Mouse (Mus musculus) kidney, postnatal 0 days (tissue): ENCODE measurements around the gene Ndufaf1. TPM values are rescaled to one million over a fixed set of nuclear protein-coding genes. Genes with fewer than 3 reads are reported as not detected.
A peak's percentile ranks its signal among the peaks of the same experiment; 100 is the strongest.
"Not testable (repeated sequence)": the region's sequence is repeated elsewhere in the genome, so short reads cannot be mapped to it uniquely, and the experiment has no call there.

Experiments
- ATAC-seq: fragments of 200-750 bp; cut with Nextera tagmentation; replicated peaks from 2 replicates; pipeline ENCODE4 v1.8.0; 2017; ENCODE audit warnings: low read depth, moderate number of reproducible peaks, moderate TSS enrichment, moderate library complexity; ENCODE audit not compliant: low FRiP score
- DNase-seq: peaks from one replicate; pipeline ENCODE4 v3.0.0-alpha.2; 2016; ENCODE audit warnings: low spot score
- H3K27ac ChIP-seq: fragments of 300-500 bp; sonication (generic); 2 replicates; pipeline ENCODE4 v1.5.1; 2014; ENCODE audit warnings: mild to moderate bottlenecking
- H3K27me3 ChIP-seq: fragments of 300-500 bp; sonication (generic); 2 replicates; pipeline ENCODE4 v1.6.1; 2014; ENCODE audit warnings: low read length, mixed read lengths; ENCODE audit not compliant: insufficient read depth
- H3K36me3 ChIP-seq: fragments of 300-500 bp; sonication (generic); 2 replicates; pipeline ENCODE4 v1.6.1; 2014; ENCODE audit warnings: low read length, mixed read lengths; ENCODE audit not compliant: insufficient read depth
- H3K4me1 ChIP-seq: fragments of 300-500 bp; sonication (generic); replicated peaks from 2 replicates; pipeline ENCODE4 v1.6.1; 2014; ENCODE audit warnings: antibody characterized with exemption, low read length, mixed read lengths; ENCODE audit not compliant: insufficient read depth
- H3K4me2 ChIP-seq: fragments of 300-500 bp; sonication (generic); 2 replicates; pipeline ENCODE4 v1.6.1; 2014; ENCODE audit warnings: mild to moderate bottlenecking, low read length, moderate library complexity, mixed read lengths
- H3K4me3 ChIP-seq: fragments of 300-500 bp; sonication (generic); replicated peaks from 2 replicates; pipeline ENCODE4 v1.5.1; 2014; ENCODE audit warnings: low read depth, low read length
- H3K9ac ChIP-seq: fragments of 300-500 bp; sonication (generic); 2 replicates; pipeline ENCODE4 v1.6.1; 2014; ENCODE audit warnings: low read depth, low read length
- H3K9me3 ChIP-seq: fragments of 300-500 bp; sonication (generic); replicated peaks from 2 replicates; pipeline ENCODE4 v1.6.1; 2016; ENCODE audit warnings: low read length, inconsistent platforms, mixed read lengths
- CTCF ChIP-seq: IDR thresholded peaks from 2 replicates; pipeline ENCODE4 v1.5.1; 2016; ENCODE audit warnings: antibody characterized with exemption, low read depth, mild to moderate bottlenecking, moderate library complexity
- WGBS: fragments of 180-500 bp; shearing (Covaris S2); extraction: QIAGEN DNeasy Blood & Tissue Kit; methylation state at CpG from one replicate; pipeline ENCODE4 v1.1.7; 2014; 5-methylcytosine and 5-hydroxymethylcytosine counted together
- polyA plus RNA-seq: library from polyadenylated mRNA; unstranded; fragments of >200 nt; fragmentation: Nextera tagmentation; extraction: Ambion mirVana; gene quantifications from 2 replicates; pipeline ENCODE4 v1.2.1, GENCODE M21; 2015

Ndufaf1 gene
- polyA plus RNA-seq, 1 experiment from 2014 or later, result 50.0 TPM

DNA sequence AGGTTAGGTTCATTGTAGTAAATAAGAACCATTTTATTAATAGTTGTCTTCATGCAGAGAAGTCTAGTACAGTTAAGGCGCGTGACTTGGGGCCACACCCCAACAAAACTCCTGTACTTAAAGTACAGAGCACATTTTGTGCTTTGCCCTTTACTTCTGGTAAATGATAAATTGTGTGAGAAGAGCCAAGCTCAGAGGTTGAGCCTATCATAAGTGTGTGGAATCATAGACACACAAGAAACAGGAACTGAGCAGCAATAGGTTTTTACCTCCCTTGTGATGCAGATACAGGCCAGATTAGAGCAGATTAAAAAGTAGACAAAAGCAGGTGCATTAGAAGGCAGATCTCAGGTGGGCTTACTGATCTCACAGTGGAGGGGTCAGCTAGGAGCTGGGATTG, 41.3 kb downstream of the Ndufaf1 start:
- no peak for DNase-seq
- no peaks in the 10 kb centered on the region for H3K9me3 ChIP-seq
- no peak overlapping the region for H3K9ac ChIP-seq
- H3K4me2 ChIP-seq, result no peak overlapping the region
- no peak for ATAC-seq
- H3K36me3 ChIP-seq, result no peaks in the 10 kb centered on the region
- no peaks in the 10 kb centered on the region; the same call in 1 of the 2 replicates for H3K4me1 ChIP-seq
- no peak for TF ChIP-seq CTCF
- no peak overlapping the region for H3K27ac ChIP-seq
- no peaks in the 10 kb centered on the region for H3K27me3 ChIP-seq
- no peak overlapping the region for H3K4me3 ChIP-seq
- WGBS, result 96% methylated on average over 2 of the region's 2 CpGs

DNA sequence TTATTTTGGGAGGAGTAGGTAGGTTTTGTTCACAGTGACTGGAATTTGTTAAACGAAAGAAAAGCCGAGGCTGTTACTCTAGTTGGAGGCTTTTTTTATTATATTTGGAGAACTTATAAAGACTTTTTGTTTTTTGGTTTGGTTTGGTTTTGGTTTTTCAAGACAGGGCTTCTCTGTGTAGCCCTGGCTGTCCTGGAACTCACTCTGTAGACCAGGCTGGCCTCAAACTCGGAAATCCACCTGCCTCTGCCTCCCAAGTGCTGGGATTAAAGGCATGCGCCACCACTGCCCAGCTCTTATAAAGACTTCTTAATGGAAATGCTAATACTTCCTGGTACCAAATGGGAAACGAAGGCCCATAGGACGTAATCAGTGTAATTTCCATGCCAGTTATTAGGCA, 43.6 kb downstream of the Ndufaf1 start:
- H3K27ac ChIP-seq, H3K27me3 ChIP-seq, H3K9me3 ChIP-seq, H3K36me3 ChIP-seq, ATAC-seq, DNase-seq, H3K4me1 ChIP-seq: not testable (repeated sequence)
- Histone ChIP-seq H3K4me2 (peak overlapping the region; percentile 75), H3K4me3 (peak overlapping the region; percentile 82), H3K9ac (peak overlapping the region; percentile 62)
- 10% methylated on average over 6 of the region's 6 CpGs for WGBS

DNA sequence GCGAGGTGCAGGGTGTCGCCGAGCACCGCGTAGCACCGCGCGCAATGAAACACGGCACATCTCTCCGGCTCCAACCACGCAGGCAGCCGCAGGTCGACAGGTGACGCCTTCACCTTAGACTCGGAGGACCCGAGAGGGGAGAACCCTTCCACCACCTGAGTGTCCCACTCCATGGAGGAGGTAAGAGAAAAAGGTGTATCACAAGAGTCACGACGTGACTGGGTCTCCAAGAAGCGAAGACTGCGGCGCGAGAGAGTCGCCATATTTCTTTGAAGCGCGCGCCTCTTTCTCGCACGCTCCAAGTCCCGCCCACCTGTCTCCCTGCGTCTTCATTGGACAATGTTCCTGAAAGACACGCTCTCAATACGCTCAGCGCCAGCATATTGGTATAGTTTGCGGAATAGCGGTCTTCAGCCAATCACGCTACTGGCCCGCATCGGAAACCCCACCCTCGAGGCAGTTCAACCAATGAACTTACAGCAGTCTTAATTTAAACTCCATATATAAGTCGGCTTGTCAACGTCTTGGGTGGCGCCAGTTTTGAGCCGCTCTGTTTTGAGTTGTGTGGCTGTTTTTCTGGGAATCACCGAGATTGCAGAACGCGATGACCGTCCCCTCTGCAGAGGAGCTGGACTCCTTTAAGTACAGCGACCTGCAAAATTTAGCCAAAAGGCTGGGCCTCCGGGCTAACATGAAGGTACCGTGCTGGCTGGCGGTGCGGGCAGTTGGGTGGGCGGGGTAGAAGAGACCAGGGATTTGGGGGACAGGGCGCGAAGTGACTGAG, 44.2 kb downstream of the Ndufaf1 start, which contains the start of the genes Nusap1 and Oip5:
TSS of gene Nusap1 (plus strand) at position 100 of the 784 bp plus-strand sequence.
TSS of gene Oip5 (minus strand) at position 271 of the 784 bp plus-strand sequence.
- Histone ChIP-seq H3K36me3 (no peaks in the 10 kb centered on the region), H3K27me3 (no peaks in the 10 kb centered on the region), H3K9me3 (no peaks in the 10 kb centered on the region), H3K4me1 (no peaks in the 10 kb centered on the region; the same call in 1 of the 2 replicates), H3K4me2 (peak within 1 kb of the TSS; percentile 81), H3K9ac (peak within 1 kb of the TSS; percentile 67), H3K27ac (no peak within 1 kb of the TSS), H3K4me3 (peak within 1 kb of the TSS; percentile 82)
- DNase-seq (peak; percentile 99), ATAC-seq (peak; percentile 99)
- TF ChIP-seq CTCF, result no peak
- WGBS, result under 1% methylated on average over 55 of the region's 55 CpGs

DNA sequence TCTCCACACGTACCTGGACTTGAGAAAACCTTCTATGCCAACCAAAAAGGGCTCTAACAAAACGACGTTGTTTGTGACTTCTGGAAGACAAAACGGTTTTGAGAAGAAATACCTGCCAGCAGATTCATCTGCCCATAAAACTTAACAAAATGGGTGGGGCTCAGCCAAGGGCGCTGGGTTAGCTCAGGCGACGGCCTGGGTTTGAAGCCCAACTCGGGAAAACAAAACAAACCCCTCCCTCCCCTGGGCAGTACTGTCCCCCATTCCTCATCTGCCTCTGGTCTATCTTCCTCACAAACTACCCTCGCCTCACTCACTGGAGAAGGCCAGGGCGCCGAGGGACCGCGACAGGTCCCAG, 44.8 kb downstream of the Ndufaf1 start:
- Histone ChIP-seq H3K9me3 (no peaks in the 10 kb centered on the region), H3K4me3 (peak overlapping the region; percentile 82), H3K4me2 (peak overlapping the region; percentile 81), H3K36me3 (no peaks in the 10 kb centered on the region), H3K4me1 (no peaks in the 10 kb centered on the region; the same call in 1 of the 2 replicates), H3K27ac (no peak overlapping the region), H3K9ac (peak overlapping the region; percentile 67), H3K27me3 (no peaks in the 10 kb centered on the region)
- TF ChIP-seq CTCF, result no peak
- ATAC-seq (no peak; the same call in 1 of the 2 replicates), DNase-seq (peak; percentile 45)
- WGBS, result under 1% methylated on average over 13 of the region's 13 CpGs

DNA sequence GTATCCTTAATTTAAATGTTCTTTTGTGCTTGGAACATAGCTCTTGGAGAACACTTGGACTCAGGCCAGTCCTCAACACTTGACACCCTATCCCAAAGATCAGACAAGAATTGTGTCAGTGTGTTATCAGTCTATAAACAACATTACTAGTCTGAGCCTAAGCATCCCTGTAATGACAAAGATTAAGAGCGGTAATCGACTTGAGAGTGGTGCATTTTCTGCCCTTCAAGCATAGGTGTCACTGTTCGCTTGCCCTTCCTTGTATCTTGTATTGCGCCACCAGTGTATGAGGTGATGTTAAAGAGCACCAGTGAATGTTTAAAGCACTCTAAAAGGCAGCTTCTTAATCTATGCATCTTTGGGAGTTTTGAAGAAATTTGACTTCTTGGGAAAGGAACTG, 55.6 kb downstream of the Ndufaf1 start:
- Histone ChIP-seq H3K9me3 (no peaks in the 10 kb centered on the region), H3K4me1 (no peaks in the 10 kb centered on the region), H3K9ac (no peak overlapping the region), H3K27me3 (no peaks in the 10 kb centered on the region), H3K36me3 (peaks cover 13% of the 10 kb centered on the region), H3K27ac (no peak overlapping the region), H3K4me3 (no peak overlapping the region), H3K4me2 (no peak overlapping the region)
- 87% methylated on average over 4 of the region's 4 CpGs for WGBS
- DNase-seq, result peak; percentile 12
- no peak for ATAC-seq
- TF ChIP-seq CTCF, result peak; percentile 36; the same call in 1 of the 2 replicates

Other genes with a start within 250 kb of the Ndufaf1 start
- 3.5 TPM in 2 replicates for gene Ino80, start 185.1 kb downstream of the Ndufaf1 start, polyA plus RNA-seq
- 0.29 and 0.47 TPM in 2 replicates for gene Exd1, start 115.2 kb downstream of the Ndufaf1 start, polyA plus RNA-seq
- gene Chp1, start 115.1 kb downstream of the Ndufaf1 start, polyA plus RNA-seq, result 68.8 and 72.2 TPM in 2 replicates
- gene Nusap1, start 44.5 kb downstream of the Ndufaf1 start, polyA plus RNA-seq, result 31.9 and 38.7 TPM in 2 replicates
- gene Oip5, start 44.4 kb downstream of the Ndufaf1 start, polyA plus RNA-seq, result 12.4 and 15.6 TPM in 2 replicates
- gene Rtf1, start 12.2 kb upstream of the Ndufaf1 start, polyA plus RNA-seq, result 37.6 and 39.0 TPM in 2 replicates
- 0.83 and 1.1 TPM in 2 replicates for gene Itpka, start 79.5 kb upstream of the Ndufaf1 start, polyA plus RNA-seq
- 0.52 and 0.53 TPM in 2 replicates for gene Ltk, start 97.6 kb upstream of the Ndufaf1 start, polyA plus RNA-seq
- gene Rpap1, start 124.7 kb upstream of the Ndufaf1 start, polyA plus RNA-seq, result 15.7 and 19.0 TPM in 2 replicates
- 7.7 and 9.7 TPM in 2 replicates for gene Tyro3, start 134.9 kb upstream of the Ndufaf1 start, polyA plus RNA-seq
- gene Mga, start 234.4 kb upstream of the Ndufaf1 start, polyA plus RNA-seq, result 17.5 TPM in 2 replicates